Mouse (Mus musculus): ENCODE measurements around the gene Emx2.

Emx2 gene

GRCm38 (mm10) chr19:59513181-59513580 is 55.0 kb downstream of the Emx2 start:
- in situ Hi-C loops (cut with MboI, MseI), result no loop called here
